ENCODE assay signal across 23 mouse cellular contexts in the genomic region with DNA sequence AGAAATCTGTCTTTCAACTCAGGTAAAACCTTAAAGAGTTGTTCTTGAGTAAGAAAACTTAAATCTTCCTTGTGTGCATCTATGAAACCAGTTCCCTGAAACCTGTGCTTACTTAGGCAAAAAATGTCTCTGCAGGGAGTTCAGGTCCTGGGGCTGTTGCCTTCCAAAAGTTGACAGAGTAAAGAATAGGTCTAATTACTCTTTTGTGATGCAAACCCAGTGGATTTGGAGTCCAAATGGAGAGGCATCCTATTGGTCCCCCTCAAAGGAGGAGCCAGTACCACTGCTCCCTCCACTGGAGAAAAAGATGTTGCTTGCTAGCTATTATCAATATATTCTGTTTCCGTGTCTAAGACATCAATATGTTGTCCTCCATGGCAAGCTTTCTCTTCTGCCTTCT.
DNase-seq lines count a peak whose midpoint lies in the region; TF ChIP-seq lines count a peak whose summit lies in the region.
"Had no signal": no experiment of that assay in that cellular context is flagged by ENCODE, and none has a peak within 500 bp of the region (broad histone marks: within the 10 kb centered on the region; RNA-seq: fewer than 3 reads in every experiment).

No protein-coding gene starts in this region.

- no peak for DNase-seq in layer of hippocampus, adult 2 months (ENCODE audit: low spot score in 2 of 2)
- no peak for DNase-seq in layer of hippocampus, adult 18-20 months (ENCODE audit: low spot score in 2 of 2)
- DNase-seq in ES-E14 (ENCODE audit: low read depth, low spot score), result peak; percentile 62
- DNase-seq in R1 (ENCODE audit: low read depth, low spot score), result peak; percentile 89
- peak; percentile 27 for DNase-seq in brain, embryonic 14.5 days (ENCODE audit: low read depth)
- DNase-seq in frontal cortex, adult 2 months (ENCODE audit: extremely low spot score in 1 of 2, low spot score in 1 of 2), result no peak
- no peak for DNase-seq in frontal cortex, postnatal 10 days (ENCODE audit: low spot score in 2 of 2)
- DNase-seq in right cerebral cortex, postnatal 14 days, result no peak
- DNase-seq: adrenal gland, adult 2 months; adrenal gland, postnatal 14 days; cerebellum, adult 18-20 months; cerebellum, adult 9-10 months; cerebellum, postnatal 14 days; gastrocnemius, postnatal 25 days; heart, adult 18-20 months; heart, postnatal 14 days had no signal

- peaks cover 2 to 7% of the 10 kb centered on the region in 2 experiments; a peak in 2 of 4 replicates for H3K4me1 ChIP-seq in ES-E14 (ENCODE audit: control insufficient read depth in 2 of 2, insufficient read depth in 2 of 2, low read length in 2 of 2, poor library complexity in 1 of 2)

- in situ Hi-C loops in ES-E14 (cut with MboI; ENCODE audit: low sequenced_read_pairs in 2 of 2, unreplicated experiment in 2 of 2), result no loop called here

- TF ChIP-seq CTCF in layer of hippocampus, adult 2 months (conservative IDR thresholded peaks at IDR 0.05), result peak; percentile 56
- no peak for TF ChIP-seq CTCF in brain, embryonic 14.5 days (IDR thresholded peaks at IDR 0.05; ENCODE audit: borderline replicate concordance, extremely low read depth, insufficient read depth, insufficient read length)

- H3K9ac ChIP-seq in ES-E14 (ENCODE audit: insufficient read depth, low read depth, low read length, poor library complexity, severe bottlenecking), result no peak overlapping the region
- H3K9ac ChIP-seq: forebrain, embryonic 13.5 days; heart, embryonic 13.5 days; hindbrain, embryonic 12.5 days; hindbrain, embryonic 15.5 days had no signal

- H3K9me3 ChIP-seq in ES-E14 (ENCODE audit: control insufficient read depth, insufficient read depth, low read depth, low read length), result no peaks in the 10 kb centered on the region
- H3K9me3 ChIP-seq: forebrain, embryonic 10.5 days; forebrain, embryonic 13.5 days; G1E; heart, embryonic 10.5 days; heart, embryonic 13.5 days; hindbrain, embryonic 12.5 days; hindbrain, embryonic 15.5 days had no signal

- no peak overlapping the region for H3K27ac ChIP-seq in layer of hippocampus, adult 2 months
- no peak overlapping the region for H3K27ac ChIP-seq in ES-E14 (ENCODE audit: insufficient read depth, low read depth, low read length, poor library complexity, severe bottlenecking)
- H3K27ac ChIP-seq: forebrain, embryonic 10.5 days; forebrain, embryonic 13.5 days; heart, embryonic 10.5 days; heart, embryonic 13.5 days; hindbrain, embryonic 12.5 days; hindbrain, embryonic 15.5 days had no signal

- H3K36me3 ChIP-seq in ES-E14 (ENCODE audit: control insufficient read depth, insufficient read depth, low read length, poor library complexity, severe bottlenecking), result no peaks in the 10 kb centered on the region
- H3K36me3 ChIP-seq: forebrain, embryonic 10.5 days; G1E; heart, embryonic 10.5 days; hindbrain, embryonic 12.5 days; hindbrain, embryonic 15.5 days had no signal

- no peak for TF ChIP-seq POLR2A in brain, embryonic 14.5 days (IDR thresholded peaks at IDR 0.05; ENCODE audit: borderline replicate concordance, extremely low read depth, insufficient read depth, insufficient read length, poor library complexity, severe bottlenecking)

- H3K4me3 ChIP-seq in layer of hippocampus, adult 2 months, result no peak overlapping the region
- H3K4me3 ChIP-seq in ES-E14 (ENCODE audit: insufficient read depth in 1 of 2, low read depth in 1 of 2, low read length in 2 of 2, poor library complexity in 1 of 2, severe bottlenecking in 1 of 2), result no peak overlapping the region
- H3K4me3 ChIP-seq: forebrain, embryonic 10.5 days; forebrain, embryonic 13.5 days; heart, embryonic 10.5 days; heart, embryonic 13.5 days; hindbrain, embryonic 12.5 days; hindbrain, embryonic 15.5 days had no signal

TF ChIP-seq in ES-E14, 5 proteins besides CTCF, POLR2A, EP300 and RAD21:
- TF ChIP-seq MAFK (IDR thresholded peaks at IDR 0.05; ENCODE audit: insufficient read depth, low read depth, low read length) (peak; percentile 74), HCFC1 (IDR thresholded peaks at IDR 0.05; ENCODE audit: borderline replicate concordance, insufficient read depth, low read length) (no peak)

Comparison
In these comparisons a context has a peak if more than half of its experiments do, and no peak if none do; other contexts are left out.
1. DNase-seq: peak in ES-E14 (single experiment), R1 (single experiment) and brain, embryonic 14.5 days (single experiment); none in layer of hippocampus, adult 2 months (0 of 2), layer of hippocampus, adult 18-20 months (0 of 2), frontal cortex, adult 2 months (0 of 2), frontal cortex, postnatal 10 days (0 of 2) and right cerebral cortex, postnatal 14 days (single experiment).